Mouse (Mus musculus): ENCODE results near the gene Ncoa1. TPM values are rescaled to one million over a fixed set of nuclear protein-coding genes. Genes with fewer than 3 reads are reported as not detected.
A peak's percentile ranks its signal among the peaks of the same experiment; 100 is the strongest.
"Not testable (repeated sequence)": the region's sequence is repeated elsewhere in the genome, so short reads cannot be mapped to it uniquely, and the experiment has no call there.

The Ncoa1 gene
- total RNA-seq, 2 experiments from 2014 or later, result 6.7 to 28.0 TPM

- ATAC-seq (replicated peaks; ENCODE audit: poor library complexity), result peak; percentile 97
Measured at GRCm38 (mm10) chr12:4342087-4342486, 134.9 kb downstream of the Ncoa1 start.

GRCm38 (mm10) chr12:4340325-4340924, 136.6 kb downstream of the Ncoa1 start:
- ATAC-seq (replicated peaks; ENCODE audit: poor library complexity), result no peak

- no peak for ATAC-seq (replicated peaks; ENCODE audit: poor library complexity)
Measured at GRCm38 (mm10) chr12:4323604-4324003, 153.4 kb downstream of the Ncoa1 start.

- no peak for ATAC-seq (replicated peaks; ENCODE audit: poor library complexity)
Measured at GRCm38 (mm10) chr12:4322227-4322626, 154.8 kb downstream of the Ncoa1 start.

GRCm38 (mm10) chr12:4313824-4314223, 163.2 kb downstream of the Ncoa1 start:
- no peak for ATAC-seq (replicated peaks; ENCODE audit: poor library complexity)

GRCm38 (mm10) chr12:4306712-4307313, 170.2 kb downstream of the Ncoa1 start:
- no peak for ATAC-seq (replicated peaks; ENCODE audit: poor library complexity)

GRCm38 (mm10) chr12:4299300-4299699, 177.7 kb downstream of the Ncoa1 start:
- no peak for ATAC-seq (replicated peaks; ENCODE audit: poor library complexity)

GRCm38 (mm10) chr12:4298626-4299025, 178.4 kb downstream of the Ncoa1 start:
- ATAC-seq (replicated peaks; ENCODE audit: poor library complexity), result peak; percentile 54

- ATAC-seq (replicated peaks; ENCODE audit: poor library complexity), result no peak
Measured at GRCm38 (mm10) chr12:4295881-4296280, 181.1 kb downstream of the Ncoa1 start.

- no peak for ATAC-seq (replicated peaks; ENCODE audit: poor library complexity)
Measured at GRCm38 (mm10) chr12:4295281-4295680, 181.7 kb downstream of the Ncoa1 start.

GRCm38 (mm10) chr12:4293813-4294212, 183.2 kb downstream of the Ncoa1 start:
- no peak for ATAC-seq (replicated peaks; ENCODE audit: poor library complexity)

GRCm38 (mm10) chr12:4285186-4285585, 191.8 kb downstream of the Ncoa1 start:
- no peak for ATAC-seq (replicated peaks; ENCODE audit: poor library complexity)

GRCm38 (mm10) chr12:4279878-4280277, 197.1 kb downstream of the Ncoa1 start:
- ATAC-seq (replicated peaks; ENCODE audit: poor library complexity), result peak; percentile 94

- peak; percentile 58 for ATAC-seq (replicated peaks; ENCODE audit: poor library complexity)
Measured at GRCm38 (mm10) chr12:4278978-4279755, 197.8 kb downstream of the Ncoa1 start.

- no peak for ATAC-seq (replicated peaks; ENCODE audit: poor library complexity)
Measured at GRCm38 (mm10) chr12:4271078-4271477, 205.9 kb downstream of the Ncoa1 start.

- ATAC-seq (replicated peaks; ENCODE audit: poor library complexity), result no peak
Measured at GRCm38 (mm10) chr12:4267765-4268164, 209.2 kb downstream of the Ncoa1 start.

GRCm38 (mm10) chr12:4252742-4253655, 224.0 kb downstream of the Ncoa1 start:
- ATAC-seq (replicated peaks; ENCODE audit: poor library complexity), result peak; percentile 98

GRCm38 (mm10) chr12:4249786-4250185, 227.2 kb downstream of the Ncoa1 start:
- no peak for ATAC-seq (replicated peaks; ENCODE audit: poor library complexity)

GRCm38 (mm10) chr12:4245742-4246141, 231.2 kb downstream of the Ncoa1 start:
- ATAC-seq (replicated peaks; ENCODE audit: poor library complexity), result no peak

- no peak for ATAC-seq (replicated peaks; ENCODE audit: poor library complexity)
Measured at GRCm38 (mm10) chr12:4243805-4244204, 233.2 kb downstream of the Ncoa1 start.

- ATAC-seq (replicated peaks; ENCODE audit: poor library complexity), result not testable (repeated sequence)
Measured at GRCm38 (mm10) chr12:4240281-4240680, 236.7 kb downstream of the Ncoa1 start.
